Mouse (Mus musculus) small intestine, adult 2 months (tissue): ENCODE measurements around the gene Chdh.

Experiments
- CTCF ChIP-seq: fragments of 200-500 bp; IDR thresholded peaks from 2 replicates; pipeline ENCODE4 v1.5.1; 2012; ENCODE audit warnings: low read depth, mild to moderate bottlenecking, control low read depth, inconsistent platforms, low read length, moderate library complexity, mixed read lengths; ENCODE audit not compliant: insufficient replicate concordance, insufficient read length; ENCODE audit errors: extremely low read depth
- POLR2A ChIP-seq: fragments of 200-500 bp; IDR thresholded peaks from 2 replicates; pipeline ENCODE4 v1.6.1; 2012; ENCODE audit warnings: low read depth, mild to moderate bottlenecking, control low read depth, inconsistent platforms, low read length, moderate library complexity

DNA sequence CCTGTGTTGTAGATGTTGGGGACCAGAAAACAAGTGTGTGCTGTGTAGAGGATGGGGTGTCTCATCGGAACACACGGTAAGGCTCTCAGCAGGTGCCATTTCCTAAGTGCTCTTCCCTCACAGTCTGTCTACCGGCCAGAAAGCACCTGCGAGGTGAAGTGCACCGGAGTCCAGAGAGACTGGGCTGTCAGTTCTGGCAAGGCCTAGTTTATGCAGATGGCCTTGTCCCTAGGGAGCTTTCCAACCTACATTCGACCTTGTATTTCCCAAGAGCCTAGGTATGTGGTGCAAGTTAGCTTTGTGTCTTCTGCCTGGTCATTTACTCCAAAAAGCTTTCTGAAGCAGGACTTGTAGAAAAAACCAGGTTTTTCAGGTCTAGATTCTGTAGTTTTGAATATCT is 21.5 kb upstream of the Chdh start:
- TF ChIP-seq CTCF = no peak
- TF ChIP-seq POLR2A = no peak
